Mouse (Mus musculus) cerebellum, postnatal 4 days (tissue): ENCODE data around the gene Tgfb1.

Experiments
- DNase-seq, 2 experiments: peaks; one replicate each; pipeline ENCODE4 v3.0.0; 2022; ENCODE audit warnings: low spot score in 2 of 2, mixed read lengths in 1 of 2

Gene Tgfb1

GRCm38 (mm10) chr7:25734991-25735390, 48.2 kb downstream of the Tgfb1 start:
- DNase-seq, result no peak

DNA sequence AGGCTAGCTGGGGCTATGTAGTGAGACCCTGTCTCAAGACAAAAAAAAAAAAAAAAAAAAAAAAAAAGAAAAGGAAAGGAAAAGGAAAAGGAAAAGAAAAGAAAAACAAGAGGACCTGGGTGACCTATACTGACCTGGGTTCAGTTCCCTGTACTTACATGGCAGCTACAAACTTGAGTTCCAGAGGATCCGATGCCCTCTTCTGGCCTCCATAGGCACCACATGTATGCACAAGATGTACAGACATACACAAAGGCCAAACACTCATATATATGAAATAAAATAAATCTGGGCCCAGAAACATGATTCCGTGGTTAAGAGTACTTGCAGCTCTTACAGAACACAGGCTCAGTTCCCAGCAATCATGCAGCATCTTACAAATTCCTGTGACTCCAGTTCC, 50.1 kb downstream of the Tgfb1 start:
- DNase-seq, result no peak

GRCm38 (mm10) chr7:25738277-25738676, 51.5 kb downstream of the Tgfb1 start:
- DNase-seq, result no peak

GRCm38 (mm10) chr7:25746844-25747243, 60.0 kb downstream of the Tgfb1 start:
- DNase-seq, result no peak

DNA sequence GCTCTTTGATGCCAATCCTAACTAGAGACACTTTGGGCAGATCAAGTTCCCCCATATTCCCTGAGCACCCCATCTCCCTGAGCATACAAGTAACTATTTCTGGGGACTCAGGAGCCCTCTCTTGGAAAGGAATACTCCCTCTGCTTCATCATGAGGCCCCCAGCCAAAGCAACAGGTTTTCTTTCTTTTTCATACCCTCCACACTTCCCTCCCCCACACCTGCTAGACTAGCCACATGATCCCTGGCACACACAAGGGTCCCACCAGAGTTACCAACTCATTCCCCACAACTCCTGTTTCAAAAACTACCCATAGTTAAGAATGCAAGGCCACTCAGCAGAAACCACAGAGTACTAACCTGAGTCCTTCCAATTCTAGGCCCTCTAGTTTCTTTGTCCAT, 66.3 kb downstream of the Tgfb1 start:
- DNase-seq, result no peak

- peak; percentile 35 to 51 for DNase-seq
Measured at GRCm38 (mm10) chr7:25753643-25754438, 67.0 kb downstream of the Tgfb1 start.

GRCm38 (mm10) chr7:25754439-25754737, 67.6 kb downstream of the Tgfb1 start:
- no peak for DNase-seq
